Mouse (Mus musculus) embryonic facial prominence, embryonic 15.5 days (tissue): Measurements from ENCODE around the gene Ptpa. TPM values are rescaled to one million over a fixed set of nuclear protein-coding genes. Genes with fewer than 3 reads are reported as not detected.

Experiments
- ATAC-seq: fragments of 200-750 bp; cut with Nextera tagmentation; 2 replicates; pipeline ENCODE4 v1.8.0; 2017; ENCODE audit warnings: low read depth, moderate TSS enrichment; ENCODE audit not compliant: insufficient number of reproducible peaks, low FRiP score, low TSS enrichment
- H3K27ac ChIP-seq: fragments of 300-500 bp; sonication (generic); replicated peaks from 2 replicates; pipeline ENCODE4 v1.5.1; 2015; ENCODE audit warnings: mild to moderate bottlenecking, inconsistent platforms
- H3K27me3 ChIP-seq: fragments of 300-500 bp; sonication (generic); 2 replicates; pipeline ENCODE4 v1.6.1; 2015; ENCODE audit warnings: inconsistent platforms
- H3K36me3 ChIP-seq: fragments of 300-500 bp; sonication (generic); 2 replicates; pipeline ENCODE4 v1.6.1; 2015; ENCODE audit warnings: mild to moderate bottlenecking, inconsistent platforms
- H3K4me1 ChIP-seq: fragments of 300-500 bp; sonication (generic); 2 replicates; pipeline ENCODE4 v1.6.1; 2015; ENCODE audit warnings: inconsistent platforms
- H3K4me2 ChIP-seq: fragments of 300-500 bp; sonication (generic); replicated peaks from 2 replicates; pipeline ENCODE4 v1.6.1; 2015; ENCODE audit warnings: mild to moderate bottlenecking, inconsistent platforms
- H3K4me3 ChIP-seq: fragments of 300-500 bp; sonication (generic); replicated peaks from 2 replicates; pipeline ENCODE4 v1.5.1; 2015; ENCODE audit warnings: mild to moderate bottlenecking, inconsistent platforms
- H3K9ac ChIP-seq: fragments of 300-500 bp; sonication (generic); 2 replicates; pipeline ENCODE4 v1.6.1; 2015; ENCODE audit warnings: inconsistent platforms
- H3K9me3 ChIP-seq: fragments of 300-500 bp; sonication (generic); replicated peaks from 2 replicates; pipeline ENCODE4 v1.6.1; 2016; ENCODE audit warnings: inconsistent platforms
- WGBS: fragments of 180-500 bp; shearing (Covaris S2); methylation state at CpG from one replicate; pipeline ENCODE4 v1.1.7; 2015; 5-methylcytosine and 5-hydroxymethylcytosine counted together
- polyA plus RNA-seq: library from polyadenylated mRNA; unstranded; fragments of >200 nt; fragmentation: Nextera tagmentation; extraction: Ambion mirVana; gene quantifications from 2 replicates; pipeline ENCODE4 v1.2.1, GENCODE M21; 2015

Gene Ptpa
- polyA plus RNA-seq, 1 experiment from 2014 or later, result 146 TPM

DNA sequence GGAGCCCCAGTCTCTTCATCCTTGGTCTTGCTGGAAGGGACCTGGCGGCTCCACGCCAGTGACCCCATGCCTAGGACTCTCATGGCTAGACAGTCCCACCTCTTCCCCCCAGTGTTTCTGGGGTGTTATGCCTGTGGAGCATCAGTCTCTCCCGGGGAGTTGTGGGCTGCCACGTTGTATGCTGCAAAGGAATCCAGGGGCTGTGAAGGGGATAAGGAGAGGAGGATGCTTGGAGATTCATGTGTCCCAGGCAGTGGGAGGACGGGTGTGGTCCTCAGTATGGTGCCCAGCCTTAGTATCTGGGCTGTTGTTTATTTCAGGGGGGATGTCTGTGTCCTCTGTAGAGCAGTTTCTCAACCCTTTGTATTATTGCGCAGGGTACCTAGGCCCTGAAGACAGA lies 53.2 kb downstream of the Ptpa start:
- Histone ChIP-seq H3K27ac (no peak overlapping the region), H3K4me2 (peak overlapping the region; percentile 97), H3K9me3 (no peaks in the 10 kb centered on the region), H3K9ac (no peak overlapping the region), H3K4me3 (peak overlapping the region; percentile 69; the same call in 1 of the 2 replicates), H3K27me3 (no peaks in the 10 kb centered on the region), H3K36me3 (no peaks in the 10 kb centered on the region), H3K4me1 (peaks cover 48% of the 10 kb centered on the region)
- 47% methylated on average over 6 of the region's 6 CpGs for WGBS
- ATAC-seq, result no peak

- no peaks in the 10 kb centered on the region for H3K27me3 ChIP-seq
- peak overlapping the region; percentile 62 for H3K9ac ChIP-seq
- peak overlapping the region; percentile 69 for H3K4me3 ChIP-seq
- H3K36me3 ChIP-seq, result no peaks in the 10 kb centered on the region
- 0% methylated on average over 19 of the region's 19 CpGs for WGBS
- H3K4me2 ChIP-seq, result peak overlapping the region; percentile 97
- ATAC-seq, result peak; percentile 19; the same call in 1 of the 2 replicates
- H3K4me1 ChIP-seq, result peaks cover 48% of the 10 kb centered on the region
- H3K27ac ChIP-seq, result peak overlapping the region; percentile 98
- H3K9me3 ChIP-seq, result no peaks in the 10 kb centered on the region
Measured at GRCm38 (mm10) chr2:30469796-30470142, 53.9 kb downstream of the Ptpa start.

DNA sequence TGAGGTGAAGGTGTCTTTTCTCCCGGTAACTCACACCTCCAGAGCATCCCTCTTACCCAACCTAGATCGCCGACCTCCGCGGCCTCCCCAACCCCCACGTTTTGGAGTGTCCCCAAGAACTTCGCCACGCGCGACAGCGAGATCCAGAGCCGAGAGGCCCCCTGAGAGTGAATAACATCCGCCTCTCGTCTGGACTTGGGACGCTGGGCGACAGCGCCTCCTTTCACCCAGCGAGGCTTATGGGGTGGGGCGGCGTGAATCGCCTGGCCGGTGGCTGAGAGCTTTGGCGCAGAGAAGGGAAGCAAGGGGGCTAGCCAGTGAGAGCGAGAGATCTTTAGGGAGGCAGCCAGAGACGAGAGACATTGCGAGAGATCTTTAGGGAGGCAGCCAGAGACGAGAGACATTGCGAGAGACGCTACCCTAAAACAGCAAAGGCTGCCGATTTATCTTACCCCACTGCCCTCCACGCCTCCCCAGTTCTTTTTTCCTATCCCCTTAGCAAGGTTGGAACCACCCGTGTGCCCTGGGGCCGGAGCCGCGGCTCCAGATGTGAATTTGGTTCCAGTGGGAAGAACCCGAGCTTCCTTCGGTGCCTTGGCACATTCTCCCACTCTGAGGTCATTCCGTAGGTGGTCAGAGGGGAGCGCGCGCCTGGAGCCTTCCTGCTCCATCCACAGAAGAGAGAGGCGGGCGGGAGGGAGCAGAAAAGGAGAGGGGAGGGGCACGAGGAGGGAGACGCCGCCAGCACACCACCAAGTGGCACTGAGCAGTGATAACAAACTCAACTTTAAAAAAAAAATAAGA lies 54.5 kb downstream of the Ptpa start:
- H3K9ac ChIP-seq, result peak overlapping the region; percentile 62
- H3K4me2 ChIP-seq, result peak overlapping the region; percentile 97
- peak overlapping the region; percentile 69 for H3K4me3 ChIP-seq
- H3K27me3 ChIP-seq, result no peaks in the 10 kb centered on the region
- peak overlapping the region; percentile 98 for H3K27ac ChIP-seq
- ATAC-seq, result no peak
- H3K4me1 ChIP-seq, result peaks cover 51% of the 10 kb centered on the region
- no peaks in the 10 kb centered on the region for H3K36me3 ChIP-seq
- H3K9me3 ChIP-seq, result no peaks in the 10 kb centered on the region
- WGBS, result under 1% methylated on average over 46 of the region's 46 CpGs

GRCm38 (mm10) chr2:30471051-30471450 lies 55.2 kb downstream of the Ptpa start:
- Histone ChIP-seq H3K9ac (no peak overlapping the region; the same call in 1 of the 2 replicates), H3K36me3 (no peaks in the 10 kb centered on the region), H3K4me1 (peaks cover 51% of the 10 kb centered on the region), H3K4me3 (peak overlapping the region; percentile 69), H3K27ac (peak overlapping the region; percentile 98), H3K9me3 (no peaks in the 10 kb centered on the region), H3K4me2 (peak overlapping the region; percentile 97), H3K27me3 (no peaks in the 10 kb centered on the region)
- no peak for ATAC-seq
- 10% methylated on average over 8 of the region's 8 CpGs for WGBS

DNA sequence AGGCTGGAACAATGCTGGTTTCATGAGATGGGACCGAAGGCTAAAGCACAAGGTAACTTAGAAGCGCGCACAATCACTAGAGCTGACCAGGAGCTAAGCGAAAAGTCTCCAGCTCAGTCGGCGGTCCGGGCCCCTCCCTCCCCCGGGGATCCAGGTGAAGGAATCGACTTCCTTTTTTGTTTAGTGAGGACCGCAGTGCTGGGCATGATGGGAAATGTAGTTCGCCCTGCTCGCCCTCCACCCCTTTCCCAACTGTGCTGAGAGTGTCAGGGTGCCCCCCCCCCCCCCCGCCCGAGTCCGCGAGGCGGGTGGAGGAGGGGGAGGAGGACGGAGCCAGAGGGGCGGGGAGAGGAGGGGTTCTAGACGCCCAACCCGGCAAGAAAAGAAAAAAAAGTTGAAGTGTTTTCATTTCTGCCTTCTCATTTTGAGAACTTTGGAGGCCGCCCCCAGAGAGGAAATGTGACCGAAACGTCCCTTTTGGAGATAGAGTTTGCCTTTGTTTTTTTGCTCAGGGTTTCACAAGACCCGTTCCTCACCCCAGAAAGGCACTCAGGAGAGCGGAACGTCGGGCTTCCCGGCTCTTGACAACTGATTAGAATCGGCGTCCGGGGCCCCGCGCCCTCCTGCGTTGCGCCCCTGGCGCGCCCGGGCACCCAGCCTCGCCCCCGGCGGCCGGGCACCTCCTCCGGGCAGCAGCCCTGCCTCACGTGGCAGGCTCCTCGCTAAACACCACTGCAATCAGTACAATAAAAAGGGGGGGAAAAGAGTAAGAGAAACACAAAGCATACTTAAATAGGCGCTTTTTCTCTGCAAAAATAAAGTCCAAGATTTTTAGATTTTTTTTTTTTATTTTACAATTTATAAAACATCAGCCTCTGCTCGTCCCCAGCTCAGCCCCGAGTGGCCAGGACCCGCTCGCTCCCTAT lies 56.2 kb downstream of the Ptpa start:
- Histone ChIP-seq H3K27ac (peak overlapping the region; percentile 98), H3K9me3 (no peaks in the 10 kb centered on the region), H3K27me3 (no peaks in the 10 kb centered on the region), H3K4me2 (peak overlapping the region; percentile 97), H3K36me3 (no peaks in the 10 kb centered on the region), H3K9ac (peak overlapping the region; percentile 85), H3K4me3 (peak overlapping the region; percentile 69), H3K4me1 (peaks cover 43% of the 10 kb centered on the region)
- ATAC-seq, result peak; percentile 69
- under 1% methylated on average over 45 of the region's 51 CpGs for WGBS

DNA sequence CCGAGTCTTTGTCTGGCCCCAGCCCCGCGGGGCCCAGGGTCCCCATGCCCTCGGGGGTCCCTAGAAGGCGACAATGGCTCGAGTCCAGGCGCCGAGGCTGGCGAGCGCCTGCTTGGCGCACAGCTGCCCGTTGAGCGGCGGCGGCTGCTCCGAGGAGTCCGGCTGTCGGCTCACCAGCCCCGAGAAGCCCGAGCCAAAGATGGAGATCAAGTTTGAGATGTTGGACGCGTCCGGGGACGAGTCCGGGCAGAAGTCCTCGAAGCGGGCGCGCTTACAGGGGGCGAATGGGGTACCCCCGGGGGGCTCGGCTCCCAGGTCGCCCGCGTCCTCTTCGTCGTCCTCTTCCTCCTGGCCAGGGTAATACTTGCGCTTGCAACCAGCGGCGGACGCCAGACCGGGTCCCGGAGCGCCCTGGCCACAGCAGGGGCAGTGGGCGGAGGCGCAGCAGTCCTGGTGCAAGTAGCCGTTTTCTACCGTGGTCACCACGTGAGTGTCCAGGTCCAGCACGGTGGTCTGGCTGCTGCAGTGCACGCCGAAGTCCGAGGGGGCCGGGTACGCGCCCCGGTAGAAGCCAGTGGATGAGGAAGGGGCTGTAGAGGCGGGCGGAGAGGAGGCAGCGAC lies 57.0 kb downstream of the Ptpa start:
- under 1% methylated on average over 60 of the region's 60 CpGs for WGBS

DNA sequence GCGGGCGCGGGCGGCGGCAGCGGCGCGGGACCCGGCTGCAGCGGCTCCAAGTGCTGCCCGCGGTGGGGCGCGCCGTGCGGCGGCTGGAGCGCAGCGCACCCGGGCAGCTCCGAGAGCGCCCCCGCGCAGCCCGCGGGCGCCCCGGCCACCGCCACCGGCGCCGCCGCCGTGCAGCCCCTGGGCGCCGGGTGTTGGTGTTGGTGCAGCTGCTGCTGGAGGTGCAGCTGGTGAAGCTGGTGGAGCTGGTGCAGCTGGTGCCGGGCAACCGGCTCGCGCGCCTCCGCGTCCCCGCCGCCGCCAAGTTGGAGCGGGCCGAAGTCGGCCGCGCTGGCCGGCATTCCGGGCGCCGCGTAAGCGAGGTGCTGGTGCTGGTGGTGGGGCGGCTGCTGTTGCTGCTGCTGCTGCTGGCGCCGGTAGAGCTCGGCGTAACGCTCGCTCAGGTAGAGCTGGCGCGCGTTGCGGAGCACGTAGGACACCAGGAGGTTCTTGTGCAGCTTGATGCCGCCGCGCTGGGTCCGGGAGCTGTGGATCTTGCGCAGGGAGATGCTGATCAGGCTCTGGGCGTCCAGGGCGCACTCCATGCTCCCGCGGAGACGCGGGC lies 57.7 kb downstream of the Ptpa start:
- ATAC-seq, result peak; percentile 22; the same call in 1 of the 2 replicates
- peak overlapping the region; percentile 69 for H3K4me3 ChIP-seq
- H3K4me1 ChIP-seq, result peaks cover 39% of the 10 kb centered on the region
- no peaks in the 10 kb centered on the region for H3K27me3 ChIP-seq
- H3K27ac ChIP-seq, result peak overlapping the region; percentile 98
- no peaks in the 10 kb centered on the region for H3K36me3 ChIP-seq
- under 1% methylated on average over 72 of the region's 80 CpGs for WGBS
- H3K9me3 ChIP-seq, result no peaks in the 10 kb centered on the region
- peak overlapping the region; percentile 85 for H3K9ac ChIP-seq
- peak overlapping the region; percentile 97 for H3K4me2 ChIP-seq

More for the DNA sequence above, 57.0 kb downstream of the Ptpa start:
- Histone ChIP-seq H3K36me3 (no peaks in the 10 kb centered on the region), H3K9ac (peak overlapping the region; percentile 85), H3K4me3 (peak overlapping the region; percentile 69), H3K9me3 (no peaks in the 10 kb centered on the region), H3K27ac (peak overlapping the region; percentile 98), H3K4me1 (peaks cover 39% of the 10 kb centered on the region), H3K4me2 (peak overlapping the region; percentile 97), H3K27me3 (no peaks in the 10 kb centered on the region)
- ATAC-seq, result no peak

DNA sequence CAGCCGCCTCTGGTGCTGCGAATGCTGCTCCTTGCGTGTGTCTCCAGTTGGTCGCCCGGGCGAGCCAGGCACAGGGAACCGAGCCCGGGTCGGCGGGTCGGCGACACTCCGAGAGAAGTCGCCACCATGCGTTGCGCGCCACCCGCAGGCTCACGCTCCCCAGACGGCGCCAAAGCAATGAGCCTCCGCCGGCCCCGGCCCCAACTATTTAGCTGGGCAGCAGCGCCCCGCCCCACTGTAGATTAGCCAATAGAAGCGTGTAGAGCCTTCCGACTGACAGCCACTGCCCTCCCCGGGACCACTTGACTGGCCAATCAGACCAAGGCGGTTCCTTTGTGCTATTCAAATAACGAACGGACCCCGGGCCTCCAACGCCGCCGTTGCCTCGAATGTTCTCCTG lies 58.2 kb downstream of the Ptpa start, which contains the start of gene Ier5l:
Gene Ier5l, minus strand, starts transcription at position 181 of the 400 bp plus-strand sequence.
- peak within 1 kb of the TSS; percentile 85 for H3K9ac ChIP-seq
- no peaks in the 10 kb centered on the region for H3K27me3 ChIP-seq
- peak within 1 kb of the TSS; percentile 98 for H3K27ac ChIP-seq
- no peaks in the 10 kb centered on the region for H3K9me3 ChIP-seq
- H3K4me1 ChIP-seq, result peaks cover 33% of the 10 kb centered on the region
- under 1% methylated on average over 37 of the region's 37 CpGs for whole genome bisulfite sequencing
- H3K4me2 ChIP-seq, result peak within 1 kb of the TSS; percentile 97
- H3K36me3 ChIP-seq, result no peaks in the 10 kb centered on the region
- peak; percentile 87 for ATAC-seq
- peak within 1 kb of the TSS; percentile 69 for H3K4me3 ChIP-seq

DNA sequence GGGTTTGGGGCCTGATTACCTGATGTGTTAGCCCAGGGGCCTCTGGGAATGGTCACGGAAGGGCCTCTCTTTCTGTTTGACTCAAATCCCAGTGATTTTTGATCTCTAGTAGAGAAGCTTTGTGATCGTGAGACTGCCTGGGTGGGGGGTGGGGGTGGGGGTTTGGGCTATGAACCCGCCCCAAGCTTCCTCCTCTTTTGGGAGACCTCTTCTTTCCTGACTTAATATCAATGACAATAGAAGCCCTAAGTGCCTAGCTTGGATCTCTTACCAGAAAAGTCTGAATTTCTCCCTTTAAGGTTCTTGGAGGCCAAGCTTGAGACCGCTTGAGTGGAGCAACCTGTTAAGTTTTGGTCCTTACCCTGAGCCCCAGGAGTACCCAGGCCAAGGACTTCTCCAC lies 58.9 kb downstream of the Ptpa start:
- peak overlapping the region; percentile 46; the same call in 1 of the 2 replicates for H3K9ac ChIP-seq
- H3K4me2 ChIP-seq, result peak overlapping the region; percentile 97
- peak overlapping the region; percentile 98; the same call in 1 of the 2 replicates for H3K27ac ChIP-seq
- 28% methylated on average over 4 of the region's 4 CpGs for WGBS
- ATAC-seq, result no peak
- H3K4me1 ChIP-seq, result peaks cover 27% of the 10 kb centered on the region
- H3K36me3 ChIP-seq, result no peaks in the 10 kb centered on the region
- H3K27me3 ChIP-seq, result no peaks in the 10 kb centered on the region
- no peaks in the 10 kb centered on the region for H3K9me3 ChIP-seq
- H3K4me3 ChIP-seq, result peak overlapping the region; percentile 69

GRCm38 (mm10) chr2:30475457-30475856 lies 59.6 kb downstream of the Ptpa start:
- Histone ChIP-seq H3K9ac (no peak overlapping the region), H3K4me2 (no peak overlapping the region)
- WGBS, result 85% methylated on average over 7 of the region's 7 CpGs

More at GRCm38 (mm10) chr2:30475457-30475856, 59.6 kb downstream of the Ptpa start:
- Histone ChIP-seq H3K36me3 (no peaks in the 10 kb centered on the region), H3K4me1 (peaks cover 21% of the 10 kb centered on the region), H3K4me3 (no peak overlapping the region), H3K9me3 (no peaks in the 10 kb centered on the region), H3K27me3 (no peaks in the 10 kb centered on the region), H3K27ac (no peak overlapping the region)
- ATAC-seq, result no peak
